Mouse (Mus musculus) neural tube, embryonic 10.5 days (tissue): ENCODE data around the gene Pmf1.
"Not testable (repeated sequence)": the region's sequence is repeated elsewhere in the genome, so short reads cannot be mapped to it uniquely, and the experiment has no call there.

ENCODE experiments used
- DNase-seq: peaks from one replicate; pipeline ENCODE4 v3.0.0-alpha.2; 2017; ENCODE audit warnings: low spot score; ENCODE audit errors: extremely low spot score

Pmf1 gene

DNA sequence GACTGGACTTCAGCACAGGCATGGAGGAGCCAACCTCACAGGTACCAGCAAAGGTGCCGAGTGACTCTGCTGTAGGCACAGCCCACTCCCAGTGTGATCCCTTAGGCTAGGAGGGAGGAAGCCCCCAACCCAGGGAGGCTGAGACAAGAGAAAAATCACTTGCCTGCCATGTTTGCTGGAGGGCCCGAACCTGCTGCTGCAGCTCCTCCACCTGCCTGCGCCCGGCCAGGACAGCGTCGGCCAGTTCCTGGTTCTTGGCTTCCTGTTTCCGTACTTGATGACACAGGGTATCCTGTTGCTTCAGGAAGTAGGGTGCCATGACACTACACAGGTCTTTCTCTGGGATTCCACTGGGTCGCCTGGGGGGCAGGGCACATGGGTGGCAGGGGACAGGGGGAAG lies 14.4 kb downstream of the Pmf1 start:
- no peak for DNase-seq

DNA sequence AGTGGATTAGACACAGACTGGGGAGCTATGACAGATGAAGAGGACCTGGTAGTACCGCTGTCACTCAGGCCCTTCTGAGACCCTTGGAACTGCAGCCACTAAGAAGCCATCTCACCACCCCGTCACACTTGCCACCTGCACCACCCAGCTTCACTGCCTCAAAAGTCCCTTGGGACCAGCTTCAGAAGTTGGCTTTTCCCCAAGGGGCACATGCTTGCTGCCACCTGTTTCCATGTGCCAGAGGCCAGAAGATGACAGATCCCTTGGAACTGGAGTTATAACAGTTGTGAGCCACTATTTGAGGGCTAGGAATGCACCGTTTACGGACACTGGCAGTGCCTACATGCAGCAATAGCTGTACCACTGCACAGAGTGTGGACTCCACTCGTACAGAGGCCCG lies 14.8 kb downstream of the Pmf1 start:
- no peak for DNase-seq

DNA sequence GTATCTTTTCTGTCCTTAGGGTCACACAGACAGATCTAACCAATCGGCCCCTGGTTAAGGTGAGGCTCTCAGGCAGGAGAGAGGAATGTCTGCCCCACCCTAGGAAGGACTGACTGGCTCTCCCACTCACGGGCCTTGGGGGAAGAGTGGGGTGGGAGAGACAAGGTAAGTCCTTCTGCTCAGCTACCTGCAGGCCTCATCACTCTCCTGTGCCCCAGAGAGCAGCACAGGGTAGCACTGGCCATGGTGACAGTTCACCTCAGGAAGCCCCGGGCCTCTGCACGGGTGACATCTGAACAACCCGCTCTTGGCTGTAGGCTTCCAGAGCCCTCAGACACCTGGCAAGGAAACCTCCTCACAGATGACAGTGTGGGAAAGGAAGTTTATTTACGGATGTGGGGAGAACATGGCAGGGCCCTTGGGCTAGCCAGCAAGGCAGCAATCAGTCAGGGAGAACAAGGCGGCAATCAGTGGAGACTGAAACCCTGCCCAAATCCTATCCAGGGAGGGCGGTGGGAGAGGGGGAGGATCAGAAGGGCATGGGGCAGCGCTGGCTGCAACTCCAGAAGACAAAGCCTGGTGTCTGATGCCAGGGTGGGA lies 16.3 kb downstream of the Pmf1 start:
- no peak for DNase-seq

DNA sequence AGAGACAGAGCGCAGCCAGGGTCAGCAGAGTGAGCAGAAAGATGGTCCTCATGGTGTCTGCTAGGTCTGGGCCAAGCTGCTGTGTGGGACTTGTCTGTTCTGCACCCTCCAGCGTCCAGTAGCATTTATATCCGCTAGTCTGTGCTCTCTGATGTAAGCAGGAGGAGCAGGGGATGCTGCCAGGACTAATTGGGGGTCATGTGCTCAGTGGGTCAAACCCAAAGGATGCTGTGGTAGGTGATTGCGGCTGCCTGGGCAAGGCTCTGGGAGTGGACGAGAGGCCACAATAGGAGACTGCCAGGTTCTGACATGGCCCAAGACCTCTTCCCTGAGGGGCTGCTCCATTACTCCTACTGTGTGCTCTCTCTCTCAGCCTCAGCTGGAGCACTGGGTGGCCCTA lies 25.8 kb downstream of the Pmf1 start, which contains the start of gene Bglap:
TSS of gene Bglap (minus strand) at position 101 of the 400 bp plus-strand sequence.
- DNase-seq: no peak

DNA sequence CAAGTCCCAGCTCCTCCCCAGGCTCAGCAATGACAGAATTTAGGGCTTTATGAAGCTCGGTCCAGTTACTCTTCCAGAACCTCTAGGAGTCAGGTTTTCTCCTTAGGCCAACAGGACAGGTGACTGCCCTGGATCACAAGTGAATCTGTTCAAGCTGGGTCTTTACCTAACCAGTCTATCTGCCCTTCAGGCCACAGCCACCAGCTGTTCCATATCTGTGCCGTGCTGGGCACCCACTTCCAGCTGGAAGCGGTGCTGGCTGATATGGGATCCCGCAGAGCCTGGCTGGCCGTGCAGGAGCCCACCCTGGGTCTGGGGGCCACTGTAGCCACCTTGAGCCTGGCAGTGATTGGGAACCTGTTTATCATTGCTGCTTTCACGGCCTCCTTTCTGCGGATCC lies 27.7 kb downstream of the Pmf1 start:
- DNase-seq: not testable (repeated sequence)

DNA sequence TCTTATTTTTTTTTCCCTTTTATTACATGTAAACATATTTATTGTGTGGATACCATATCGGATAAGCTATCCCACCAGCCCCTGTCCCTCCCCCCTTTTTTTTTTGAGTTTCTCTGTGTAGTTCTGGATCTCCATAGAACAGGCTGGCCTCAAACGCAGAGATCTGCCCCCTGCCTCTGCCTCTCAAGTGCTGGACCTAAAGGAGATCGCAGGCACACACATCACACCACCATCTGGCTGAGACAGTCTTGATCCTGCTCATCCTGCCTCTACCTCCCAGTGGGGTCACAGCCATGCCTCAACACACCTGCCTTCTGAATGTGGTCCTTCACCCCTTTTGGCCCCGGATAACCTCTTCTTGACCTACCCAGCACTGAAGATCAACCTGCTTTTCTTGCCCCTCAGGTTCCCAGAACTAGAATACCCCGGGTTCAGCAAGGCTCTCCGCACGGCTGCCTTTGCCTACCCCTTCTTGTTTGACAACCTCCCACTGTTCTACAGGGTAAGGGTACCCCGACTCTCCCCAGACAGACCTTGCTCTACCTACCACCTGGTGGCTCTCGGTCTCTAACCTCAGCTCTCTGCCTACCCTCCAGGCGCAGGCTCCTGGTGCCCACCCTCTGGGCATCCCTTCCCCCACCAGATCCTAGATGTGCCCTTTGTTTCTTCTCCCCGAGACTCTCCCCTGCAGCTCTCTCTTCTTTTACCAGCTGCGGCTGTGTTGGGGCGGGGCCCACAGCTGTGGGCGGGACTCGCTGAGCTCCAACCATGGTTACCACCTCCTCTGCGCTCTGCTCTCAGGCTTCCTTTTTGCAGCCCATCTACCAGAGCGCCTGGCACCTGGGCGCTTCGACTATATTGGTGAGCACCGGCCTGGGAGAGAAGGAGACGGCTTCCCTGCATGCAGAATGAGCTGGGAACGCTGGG lies 28.5 kb downstream of the Pmf1 start:
- DNase-seq: peak; percentile 47

DNA sequence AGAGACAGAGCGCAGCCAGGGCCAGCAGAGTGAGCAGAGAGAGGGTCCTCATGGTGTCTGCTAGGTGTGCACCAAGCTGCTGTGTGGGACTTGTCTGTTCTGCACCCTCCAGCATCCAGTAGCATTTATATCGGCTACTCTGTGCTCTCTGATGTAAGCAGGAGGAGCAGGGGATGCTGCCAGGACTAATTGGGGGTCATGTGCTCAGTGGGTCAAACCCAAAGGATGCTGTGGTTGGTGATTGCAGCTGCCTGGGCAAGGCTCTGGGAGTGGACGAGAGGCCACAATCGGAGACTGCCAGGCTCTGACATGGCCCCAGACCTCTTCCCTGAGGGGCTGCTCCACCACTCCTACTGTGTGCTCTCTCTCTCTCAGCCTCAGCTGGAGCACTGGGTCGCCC lies 31.5 kb downstream of the Pmf1 start, which contains the start of gene Bglap2:
TSS of gene Bglap2 (minus strand) at position 101 of the 400 bp plus-strand sequence.
- not testable (repeated sequence) for DNase-seq

DNA sequence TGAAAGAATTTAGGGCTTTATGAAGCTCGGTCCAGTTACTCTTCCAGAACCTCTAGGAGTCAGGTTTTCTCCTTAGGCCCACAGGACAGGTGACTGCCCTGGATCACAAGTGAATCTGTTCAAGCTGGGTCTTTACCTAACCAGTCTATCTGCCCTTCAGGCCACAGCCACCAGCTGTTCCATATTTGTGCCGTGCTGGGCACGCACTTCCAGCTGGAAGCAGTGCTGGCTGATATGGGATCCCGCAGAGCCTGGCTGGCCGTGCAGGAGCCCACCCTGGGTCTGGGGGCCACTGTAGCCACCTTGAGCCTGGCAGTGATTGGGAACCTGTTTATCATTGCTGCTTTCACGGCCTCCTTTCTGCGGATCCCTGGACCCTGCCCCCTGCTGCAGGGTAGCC lies 33.5 kb downstream of the Pmf1 start:
- not testable (repeated sequence) for DNase-seq

DNA sequence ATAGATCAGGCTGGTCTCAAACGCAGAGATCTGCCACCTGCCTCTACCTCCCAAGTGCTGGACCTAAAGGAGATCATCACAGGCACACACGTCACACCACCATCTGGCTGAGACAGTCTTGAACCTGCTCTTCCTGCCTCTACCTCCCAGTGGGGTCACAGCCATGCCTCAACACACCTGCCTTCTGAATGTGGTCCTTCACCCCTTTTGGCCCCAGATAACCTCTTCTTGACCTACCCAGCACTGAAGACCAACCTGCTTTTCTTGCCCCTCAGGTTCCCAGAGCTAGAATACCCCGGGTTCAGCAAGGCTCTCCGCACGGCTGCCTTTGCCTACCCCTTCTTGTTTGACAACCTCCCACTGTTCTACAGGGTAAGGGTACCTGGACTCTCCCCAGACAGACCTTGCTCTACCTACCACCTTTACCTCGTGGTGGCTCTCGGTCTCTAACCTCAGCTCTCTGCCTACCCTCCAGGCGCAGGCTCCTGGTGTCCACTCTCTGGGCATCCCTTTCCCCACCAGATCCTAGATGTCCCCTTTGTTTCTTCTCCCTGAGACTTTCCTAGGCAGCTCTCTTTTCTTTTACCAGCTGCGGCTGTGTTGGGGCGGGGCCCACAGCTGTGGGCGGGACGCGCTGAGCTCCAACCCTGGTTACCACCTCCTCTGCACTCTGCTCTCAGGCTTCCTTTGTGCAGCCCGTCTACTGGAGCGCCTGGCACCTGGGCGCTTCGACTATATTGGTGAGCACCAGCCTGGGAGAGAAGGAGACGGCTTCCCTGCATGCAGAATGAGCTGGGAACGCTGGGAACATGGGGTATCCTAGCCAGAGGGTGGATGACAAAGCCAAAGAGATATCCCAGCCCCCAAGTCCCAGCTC lies 34.1 kb downstream of the Pmf1 start:
- peak; percentile 54 for DNase-seq

DNA sequence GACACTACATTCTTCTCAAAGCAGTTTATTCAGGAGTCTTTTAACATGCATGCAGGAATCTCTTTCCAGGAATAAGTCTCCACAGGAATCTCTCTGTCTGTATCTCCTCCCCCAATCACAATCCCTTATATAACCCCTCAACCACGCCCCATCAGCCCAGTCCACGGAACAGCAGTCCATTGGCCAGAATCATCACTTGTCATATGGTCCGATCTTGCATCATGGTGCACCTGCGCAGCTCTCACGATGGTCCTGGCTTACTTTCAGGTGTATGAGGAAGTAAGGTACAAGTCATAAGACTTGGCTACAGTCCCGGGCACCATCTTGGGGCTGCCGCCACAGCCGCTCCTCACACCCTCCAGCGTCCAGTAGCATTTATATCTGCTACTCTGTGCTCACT lies 37.5 kb downstream of the Pmf1 start, which contains the start of gene Bglap3:
TSS of gene Bglap3 (minus strand) at position 101 of the 400 bp plus-strand sequence.
- not testable (repeated sequence) for DNase-seq

DNA sequence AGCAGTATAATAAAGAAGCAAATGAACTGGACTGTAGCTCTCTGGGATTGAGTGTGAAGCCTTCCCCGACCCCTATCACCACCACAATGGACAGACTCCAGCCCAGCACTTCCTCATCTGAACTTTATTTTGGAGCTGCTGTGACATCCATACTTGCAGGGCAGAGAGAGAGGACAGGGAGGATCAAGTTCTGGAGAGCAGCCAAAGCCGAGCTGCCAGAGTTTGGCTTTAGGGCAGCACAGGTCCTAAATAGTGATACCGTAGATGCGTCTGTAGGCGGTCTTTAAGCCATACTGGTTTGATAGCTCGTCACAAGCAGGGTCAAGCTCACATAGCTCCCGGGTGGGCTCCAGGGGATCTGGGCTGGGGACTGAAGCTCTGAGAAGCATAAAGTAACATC lies 41.6 kb downstream of the Pmf1 start:
- not testable (repeated sequence) for DNase-seq

DNA sequence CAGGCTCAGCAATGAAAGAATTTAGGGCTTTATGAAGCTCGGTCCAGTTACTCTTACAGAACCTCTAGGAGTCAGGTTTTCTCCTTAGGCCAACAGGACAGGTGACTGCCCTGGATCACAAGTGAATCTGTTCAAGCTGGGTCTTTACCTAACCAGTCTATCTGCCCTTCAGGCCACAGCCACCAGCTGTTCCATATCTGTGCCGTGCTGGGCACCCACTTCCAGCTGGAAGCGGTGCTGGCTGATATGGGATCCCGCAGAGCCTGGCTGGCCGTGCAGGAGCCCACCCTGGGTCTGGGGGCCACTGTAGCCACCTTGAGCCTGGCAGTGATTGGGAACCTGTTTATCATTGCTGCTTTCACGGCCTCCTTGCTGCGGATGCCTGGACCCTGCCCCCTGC lies 42.6 kb downstream of the Pmf1 start:
- not testable (repeated sequence) for DNase-seq

DNA sequence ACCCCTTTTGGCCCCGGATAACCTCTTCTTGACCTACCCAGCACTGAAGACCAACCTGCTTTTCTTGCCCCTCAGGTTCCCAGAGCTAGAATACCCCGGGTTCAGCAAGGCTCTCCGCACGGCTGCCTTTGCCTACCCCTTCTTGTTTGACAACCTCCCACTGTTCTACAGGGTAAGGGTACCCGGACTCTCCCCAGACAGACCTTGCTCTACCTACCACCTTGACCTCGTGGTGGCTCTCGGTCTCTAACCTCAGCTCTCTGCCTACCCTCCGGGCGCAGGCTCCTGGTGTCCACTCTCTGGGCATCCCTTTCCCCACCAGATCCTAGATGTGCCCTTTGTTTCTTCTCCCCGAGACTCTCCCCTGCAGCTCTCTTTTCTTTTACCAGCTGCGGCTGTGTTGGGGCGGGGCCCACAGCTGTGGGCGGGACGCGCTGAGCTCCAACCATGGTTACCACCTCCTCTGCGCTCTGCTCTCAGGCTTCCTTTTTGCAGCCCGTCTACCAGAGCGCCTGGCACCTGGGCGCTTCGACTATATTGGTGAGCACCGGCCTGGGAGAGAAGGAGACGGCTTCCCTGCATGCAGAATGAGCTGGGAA lies 43.2 kb downstream of the Pmf1 start:
- not testable (repeated sequence) for DNase-seq

DNA sequence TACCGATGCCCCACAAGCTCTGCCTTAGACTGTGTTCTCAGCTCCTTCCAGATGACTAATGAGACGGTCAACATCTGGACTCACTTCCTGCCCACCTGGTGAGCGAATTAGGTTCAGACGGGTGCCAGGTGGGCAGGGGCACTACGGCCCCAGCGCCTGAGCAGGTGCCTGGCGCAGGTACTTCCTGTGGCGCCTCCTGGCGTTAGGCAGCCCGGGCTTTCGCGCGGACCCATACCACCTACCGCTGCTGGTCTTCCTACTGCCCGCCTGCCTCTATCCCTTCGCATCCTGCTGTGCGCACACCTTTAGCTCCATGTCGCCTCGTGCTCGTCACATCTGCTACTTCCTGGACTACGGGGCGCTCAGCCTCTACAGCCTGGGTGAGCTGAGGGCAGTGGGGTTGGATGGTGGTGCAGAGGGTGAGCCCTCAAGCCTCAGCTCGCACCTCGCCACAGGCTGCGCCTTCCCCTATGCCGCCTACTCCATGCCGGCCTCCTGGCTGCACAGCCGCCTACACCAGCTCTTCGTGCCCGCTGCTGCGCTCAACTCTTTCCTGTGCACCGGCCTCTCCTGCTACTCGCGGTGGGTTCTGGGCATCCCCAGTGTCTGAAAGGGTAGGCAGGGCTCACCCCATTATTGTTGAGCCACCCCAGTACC lies 44.3 kb downstream of the Pmf1 start:
- DNase-seq: no peak

DNA sequence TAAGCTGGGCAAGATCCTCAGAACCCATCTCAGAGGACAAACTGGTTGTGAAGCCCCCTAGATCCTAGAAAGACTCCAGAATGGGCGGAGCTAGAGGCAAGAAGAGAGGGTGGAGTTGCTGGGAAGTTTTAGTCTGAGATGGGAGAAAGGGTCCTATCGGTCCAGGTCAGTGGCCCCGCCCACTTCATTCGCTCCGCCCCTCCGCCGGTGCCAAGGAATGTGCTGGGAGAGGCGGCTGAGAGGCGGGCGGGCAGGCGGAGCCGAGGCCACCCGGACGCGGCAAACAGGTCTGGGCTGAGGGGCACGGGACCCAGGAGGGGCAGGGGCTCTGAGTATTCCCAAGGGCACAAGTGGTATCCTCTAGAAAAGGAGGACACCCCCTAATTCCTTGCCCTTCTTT lies 45.8 kb downstream of the Pmf1 start, which contains the start of gene Paqr6:
TSS of gene Paqr6 (plus strand) at position 248 of the 400 bp plus-strand sequence.
- DNase-seq: peak; percentile 44

DNA sequence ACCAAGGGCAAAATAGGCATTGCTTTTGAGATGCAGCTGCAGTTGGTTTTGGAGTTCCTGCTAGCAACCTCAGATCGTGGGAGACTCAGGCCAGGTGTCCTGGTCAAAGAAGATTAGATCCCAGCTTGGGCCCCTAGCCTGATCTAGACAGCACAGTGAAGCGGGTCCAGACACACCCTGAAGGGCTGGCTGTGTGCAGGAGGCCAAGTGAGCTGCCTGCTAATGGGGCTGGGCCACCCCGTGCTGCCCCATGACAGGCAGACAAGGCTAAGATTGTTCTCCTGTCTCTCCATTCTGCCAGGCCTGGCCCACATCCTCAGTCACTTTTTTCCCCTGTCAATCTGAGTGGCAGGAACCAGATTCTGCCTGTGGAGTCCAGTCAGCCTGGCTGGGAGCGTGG lies 46.4 kb downstream of the Pmf1 start:
- no peak for DNase-seq

DNA sequence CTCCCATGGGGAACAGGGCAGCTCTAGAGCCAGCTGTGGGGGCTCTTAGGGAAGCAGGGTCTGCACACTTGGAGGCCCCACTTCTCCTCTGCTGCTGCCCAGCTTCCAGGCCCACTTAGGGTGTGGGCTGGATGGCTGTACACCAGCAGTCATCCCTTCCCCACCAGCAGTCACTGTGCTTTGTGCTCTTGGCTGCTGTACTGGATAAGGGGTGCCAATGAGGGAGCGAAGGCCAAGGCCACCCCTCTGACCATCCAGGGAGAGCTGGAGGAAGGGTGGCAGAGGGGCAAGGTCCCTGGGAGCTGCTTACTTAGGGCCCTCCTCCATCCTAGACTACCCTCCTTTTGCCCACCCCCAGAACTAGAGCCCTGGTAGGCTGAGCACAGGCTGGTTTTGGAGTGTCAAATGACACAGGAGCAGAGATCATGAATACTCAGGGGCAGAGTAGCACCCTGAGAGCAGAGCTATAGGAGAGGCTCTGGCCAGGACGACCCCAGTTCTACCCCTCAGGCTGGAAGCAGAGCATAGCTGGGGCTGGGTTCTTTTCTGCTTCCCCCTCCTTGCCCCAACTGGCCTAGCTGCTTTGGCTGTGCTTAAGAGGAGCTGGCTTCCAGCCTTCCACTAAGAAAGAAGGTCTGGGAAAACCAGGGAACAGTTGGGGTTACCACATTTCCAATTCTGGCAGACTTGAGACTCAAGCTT lies 48.4 kb downstream of the Pmf1 start:
- DNase-seq: no peak

DNA sequence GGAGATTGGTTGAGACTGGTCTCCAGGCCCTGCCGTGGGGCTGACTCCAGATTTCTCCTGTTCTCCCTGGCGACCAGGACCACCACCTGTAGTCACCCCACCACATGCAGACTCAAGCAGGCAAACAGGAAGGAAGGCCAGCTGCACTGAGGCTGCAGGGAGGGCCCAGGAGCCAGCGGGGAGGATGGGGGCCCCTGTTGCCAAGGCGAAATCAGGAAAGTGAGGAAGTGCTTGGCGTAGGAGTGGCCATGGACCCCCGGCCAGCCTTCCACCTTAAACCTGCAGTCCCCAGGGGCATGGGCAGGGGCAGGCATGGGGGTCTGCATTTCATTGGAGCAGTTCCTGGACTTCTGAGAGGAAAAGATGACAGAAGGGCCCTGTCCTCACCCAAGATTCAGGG lies 49.0 kb downstream of the Pmf1 start:
- DNase-seq: no peak

DNA sequence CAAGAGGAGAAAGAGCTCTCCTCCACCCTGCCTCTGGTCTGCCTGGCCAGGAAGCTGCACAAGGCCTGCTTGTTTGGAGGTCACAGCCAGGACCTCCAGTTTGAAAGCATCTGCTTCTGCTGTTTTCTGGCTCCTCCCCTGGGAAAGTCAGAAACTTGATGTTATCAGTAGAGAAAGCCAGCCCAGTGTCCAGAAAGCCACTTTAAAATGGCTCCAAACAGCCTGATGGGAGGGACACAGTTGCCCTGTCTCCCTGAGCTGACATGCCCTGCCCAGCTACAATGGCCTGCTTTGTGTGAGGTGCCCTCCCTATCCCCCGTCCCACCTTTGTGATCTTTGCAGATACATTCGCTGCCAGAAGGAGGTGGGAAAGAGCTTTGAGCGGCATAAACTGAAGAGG lies 50.1 kb downstream of the Pmf1 start:
- no peak for DNase-seq

DNA sequence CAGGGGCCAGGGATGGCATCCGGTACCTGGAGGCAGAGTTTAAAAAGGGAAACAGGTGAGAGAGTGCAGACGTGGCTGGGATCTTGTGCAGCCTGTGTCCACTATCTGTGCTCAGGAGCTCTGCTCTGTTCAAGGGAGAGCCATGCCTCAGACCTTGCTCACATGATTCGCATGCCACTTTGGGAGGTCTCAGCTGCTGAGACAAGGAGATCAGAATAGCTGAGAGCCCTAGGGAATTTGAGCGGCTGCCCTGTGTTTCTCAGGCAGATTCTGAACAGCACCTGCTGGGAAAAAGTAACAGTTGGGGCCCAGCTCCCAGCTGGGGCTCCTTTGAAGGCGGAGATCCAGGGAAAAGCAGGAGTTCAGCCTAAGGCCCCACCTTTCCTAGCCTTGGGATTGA lies 50.5 kb downstream of the Pmf1 start:
- no peak for DNase-seq
